Mouse (Mus musculus): Measurements from ENCODE around the gene Agl.

Agl gene

DNA sequence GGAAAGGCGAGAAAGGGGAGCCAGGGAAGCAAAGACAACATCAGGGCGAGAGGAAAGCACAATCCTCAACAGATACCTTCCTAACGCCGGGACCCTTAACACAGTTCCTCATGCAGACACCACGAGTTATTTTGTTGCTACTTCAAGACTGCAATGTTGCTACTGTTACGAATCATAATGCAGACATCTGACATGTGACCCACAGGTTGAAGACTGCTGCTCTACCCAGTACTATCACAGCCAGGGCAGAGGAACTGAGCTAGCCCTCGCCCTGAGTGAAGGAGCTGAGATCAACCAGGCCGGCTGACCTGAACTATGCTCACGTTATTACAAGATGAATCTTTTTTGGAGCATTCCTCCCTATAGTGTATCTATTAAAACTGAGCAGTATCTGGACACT lies 67.0 kb downstream of the Agl start:
- DNase-seq, result no peak

GRCm38 (mm10) chr3:116740106-116740505 lies 67.9 kb downstream of the Agl start:
- no peak for DNase-seq

- DNase-seq, result no peak
Measured at GRCm38 (mm10) chr3:116737326-116737731, 70.6 kb downstream of the Agl start.

DNA sequence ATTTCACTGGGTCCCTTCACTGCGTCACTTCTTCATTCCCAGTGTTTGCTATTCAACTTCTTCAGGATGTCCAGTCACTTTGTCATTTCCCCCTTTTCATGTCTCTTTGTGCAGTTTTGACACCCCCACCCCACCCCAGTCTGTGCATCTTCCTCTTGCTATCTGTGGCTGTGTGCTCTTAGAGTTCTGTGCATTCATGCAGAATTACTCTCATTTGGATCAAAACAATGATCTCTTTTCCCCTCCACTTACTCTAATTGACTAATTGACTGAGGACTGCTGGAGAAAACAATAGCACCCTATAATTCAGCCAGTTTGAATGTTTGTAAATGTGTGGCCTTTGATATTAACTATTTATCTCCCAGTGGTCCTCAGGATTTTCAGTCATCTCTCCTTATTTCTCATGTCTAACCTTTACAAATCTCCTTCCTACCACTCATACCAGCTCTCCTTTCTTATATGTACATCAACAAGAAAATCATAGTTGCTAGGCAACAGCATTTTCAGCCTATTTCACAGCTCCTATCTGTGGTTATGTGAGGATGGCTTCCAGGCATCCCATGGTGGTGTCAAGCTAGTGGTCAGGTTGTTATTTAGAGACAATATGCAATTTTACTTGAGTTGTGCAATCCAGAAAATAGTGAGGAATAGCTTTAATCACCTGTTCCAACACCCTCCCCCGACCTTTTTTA lies 78.3 kb downstream of the Agl start:
- no peak for DNase-seq

DNA sequence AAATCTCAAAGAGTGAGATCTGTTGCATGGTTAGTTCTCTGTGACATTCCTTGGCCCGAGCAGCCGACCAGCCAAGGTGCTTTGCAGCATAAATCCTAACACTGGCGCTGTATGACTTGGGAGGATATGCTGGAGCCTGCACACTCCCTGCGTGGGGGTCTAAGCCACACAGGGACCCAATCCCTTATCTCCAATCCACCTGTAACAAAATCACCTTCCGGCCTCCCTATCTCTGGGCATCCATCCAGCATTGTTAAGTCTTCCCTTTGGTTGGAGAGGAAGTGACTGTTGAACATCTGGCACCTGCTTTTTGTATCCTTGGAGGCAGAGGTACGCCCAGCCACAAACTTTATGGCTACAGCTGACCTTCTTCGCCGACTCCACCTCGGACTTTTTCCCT lies 81.2 kb downstream of the Agl start:
- no peak for DNase-seq

GRCm38 (mm10) chr3:116723496-116724481 lies 84.2 kb downstream of the Agl start:
- no peak for DNase-seq

GRCm38 (mm10) chr3:116722980-116723379 lies 85.0 kb downstream of the Agl start:
- DNase-seq, result peak in 1 of 2 experiments; percentile 35

DNA sequence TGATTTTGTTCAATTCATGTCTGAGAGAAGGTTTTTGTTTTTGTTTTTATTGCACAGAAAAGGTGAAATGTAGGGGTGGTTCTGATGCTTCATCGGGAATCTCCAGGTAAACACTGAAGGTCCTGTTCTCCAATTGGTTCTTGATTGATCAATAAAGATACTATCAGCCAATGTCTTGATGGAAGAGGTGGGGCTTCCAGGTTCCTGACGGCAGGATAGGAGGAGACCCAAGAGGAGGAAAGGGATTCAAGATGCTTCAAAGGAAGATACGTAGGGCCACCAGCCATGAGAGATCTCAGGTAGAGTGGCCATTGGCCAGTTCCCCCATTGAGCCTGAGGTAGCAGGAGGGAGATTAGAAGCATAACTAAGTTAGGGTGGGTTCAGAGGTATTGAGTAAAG lies 89.0 kb downstream of the Agl start:
- no peak for DNase-seq

DNA sequence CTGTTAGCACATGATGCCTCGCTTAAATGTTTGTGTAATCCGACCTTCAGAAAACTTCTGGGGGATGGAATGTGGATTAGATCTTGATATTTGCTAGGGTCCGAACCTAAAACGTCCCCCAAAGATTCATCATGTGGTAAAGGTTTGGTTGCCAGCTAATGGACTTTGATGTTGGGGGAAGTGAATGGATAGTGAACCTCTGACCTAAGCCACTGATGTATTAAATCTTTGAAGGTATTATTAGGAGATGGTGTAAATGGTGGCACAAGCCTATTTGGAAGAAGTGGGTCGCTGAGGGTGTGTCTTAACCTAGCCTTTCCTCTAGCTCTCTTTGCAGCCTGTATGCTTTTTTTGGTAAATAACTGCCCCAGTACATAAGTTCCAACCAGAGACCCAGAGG lies 94.9 kb downstream of the Agl start:
- DNase-seq, result peak; percentile 40 to 41

DNA sequence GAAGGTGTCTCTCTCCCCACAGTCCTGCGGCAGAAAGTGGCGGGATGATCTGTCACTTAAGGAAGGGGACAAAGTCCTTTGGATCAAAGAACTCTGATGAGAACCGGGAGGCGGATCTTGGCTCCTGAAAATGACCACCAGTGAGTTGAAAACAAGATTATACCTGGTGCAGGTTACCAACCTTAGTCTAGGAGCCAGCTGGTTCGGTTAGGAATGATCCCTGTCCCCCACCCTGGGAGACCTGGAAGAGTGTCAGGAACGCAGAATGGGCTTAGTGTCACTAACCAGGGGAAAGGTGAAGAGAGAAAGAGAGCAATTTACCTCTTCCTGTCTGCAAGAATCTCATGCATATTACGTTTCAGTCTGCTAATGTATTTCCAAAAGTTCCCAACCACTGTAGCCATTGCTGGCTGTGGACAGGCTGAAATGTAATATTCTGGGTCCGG lies 95.5 kb downstream of the Agl start, which contains the start of gene Slc35a3:
Gene Slc35a3 (minus strand): TSS at position 396 of the 446 bp plus-strand sequence.
- DNase-seq, result peak; percentile 80 to 81

- DNase-seq, result peak; percentile 60 to 63
Measured at GRCm38 (mm10) chr3:116711624-116712435, 96.1 kb downstream of the Agl start.

- no peak for DNase-seq
Measured at GRCm38 (mm10) chr3:116710941-116711340, 97.0 kb downstream of the Agl start.

DNA sequence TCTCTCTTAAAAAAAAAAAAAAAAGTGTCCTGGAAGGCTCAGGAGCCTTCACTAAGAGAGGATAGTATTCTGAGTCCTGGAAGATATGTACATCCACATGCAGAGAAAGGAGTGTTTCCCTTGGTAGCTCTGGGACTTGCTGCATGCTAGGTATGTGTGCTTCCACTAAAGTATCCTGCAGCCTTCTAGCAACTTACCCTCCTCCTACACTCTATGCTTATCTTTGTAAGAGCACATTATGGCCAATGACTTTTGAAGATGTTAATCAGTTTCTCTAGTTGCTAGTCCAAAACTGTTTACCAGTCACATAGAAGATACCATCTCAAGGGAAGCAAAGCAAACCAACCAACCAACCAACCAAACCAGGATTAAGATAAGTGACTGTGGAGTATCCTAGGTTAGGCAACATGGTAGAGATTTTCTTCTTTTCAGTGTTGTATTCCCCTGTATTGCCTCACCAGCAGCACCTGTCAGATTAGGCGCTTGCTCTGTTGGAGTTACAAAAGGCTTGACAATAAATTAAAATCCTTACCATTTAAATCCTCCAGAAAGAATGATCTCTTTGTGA lies 102.2 kb downstream of the Agl start:
- DNase-seq, result no peak

GRCm38 (mm10) chr3:116703835-116704234 lies 104.1 kb downstream of the Agl start:
- peak in 1 of 2 experiments; percentile 14 for DNase-seq

- DNase-seq, result no peak
Measured at GRCm38 (mm10) chr3:116702647-116703272, 105.2 kb downstream of the Agl start.

DNA sequence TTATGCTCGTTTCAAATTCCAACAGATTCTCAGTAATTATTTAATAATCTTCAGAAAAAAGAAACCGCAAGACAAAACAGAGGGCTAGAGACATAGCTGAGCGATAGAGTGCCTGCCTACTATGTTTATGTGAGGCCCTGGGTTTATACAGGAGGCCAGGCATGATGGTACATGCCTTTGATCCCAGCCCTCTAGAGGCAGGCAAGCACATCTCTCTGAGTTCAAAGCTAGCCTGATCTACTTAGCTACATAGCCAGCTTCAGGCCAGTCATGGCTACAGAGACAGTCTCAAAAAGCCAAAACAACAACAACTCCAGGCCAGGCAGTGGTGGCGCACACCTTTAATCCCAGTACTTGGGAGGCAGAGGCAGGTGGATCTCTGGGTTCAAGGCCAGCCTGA lies 106.4 kb downstream of the Agl start:
- DNase-seq, result no peak

DNA sequence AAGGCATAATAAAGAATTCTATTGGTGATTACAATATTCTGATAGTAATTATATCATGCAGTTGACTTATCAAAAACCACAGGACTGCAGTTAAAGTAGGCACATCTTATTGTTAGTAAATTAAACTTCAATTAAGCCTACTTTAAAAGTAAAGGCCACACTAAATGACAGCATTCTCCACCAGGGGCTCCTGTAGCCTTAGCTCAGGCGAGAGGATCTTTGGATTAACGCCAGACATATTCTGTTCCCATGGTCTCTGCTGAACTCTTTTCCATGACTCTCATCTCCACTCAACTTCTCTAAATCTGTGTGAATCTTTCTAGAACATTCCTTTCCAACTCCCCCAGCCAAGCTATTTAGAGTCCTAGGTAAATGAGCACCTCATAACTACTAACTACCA lies 109.2 kb downstream of the Agl start:
- no peak for DNase-seq

DNA sequence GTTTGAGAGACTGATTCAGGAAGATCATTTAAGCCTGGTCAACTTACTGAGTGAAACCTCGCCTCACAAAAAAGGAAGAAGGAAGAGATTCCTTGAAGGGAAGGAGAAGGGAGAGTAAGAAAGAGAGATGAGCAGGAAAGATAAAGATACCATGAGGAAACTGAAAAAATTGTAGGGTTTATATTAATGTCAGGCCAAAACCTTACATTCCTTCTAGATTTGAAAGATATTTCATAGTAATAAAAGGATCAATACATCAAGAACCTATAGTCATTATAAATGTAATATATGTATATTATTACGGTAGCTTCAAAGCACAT lies 112.3 kb downstream of the Agl start:
- DNase-seq, result no peak

DNA sequence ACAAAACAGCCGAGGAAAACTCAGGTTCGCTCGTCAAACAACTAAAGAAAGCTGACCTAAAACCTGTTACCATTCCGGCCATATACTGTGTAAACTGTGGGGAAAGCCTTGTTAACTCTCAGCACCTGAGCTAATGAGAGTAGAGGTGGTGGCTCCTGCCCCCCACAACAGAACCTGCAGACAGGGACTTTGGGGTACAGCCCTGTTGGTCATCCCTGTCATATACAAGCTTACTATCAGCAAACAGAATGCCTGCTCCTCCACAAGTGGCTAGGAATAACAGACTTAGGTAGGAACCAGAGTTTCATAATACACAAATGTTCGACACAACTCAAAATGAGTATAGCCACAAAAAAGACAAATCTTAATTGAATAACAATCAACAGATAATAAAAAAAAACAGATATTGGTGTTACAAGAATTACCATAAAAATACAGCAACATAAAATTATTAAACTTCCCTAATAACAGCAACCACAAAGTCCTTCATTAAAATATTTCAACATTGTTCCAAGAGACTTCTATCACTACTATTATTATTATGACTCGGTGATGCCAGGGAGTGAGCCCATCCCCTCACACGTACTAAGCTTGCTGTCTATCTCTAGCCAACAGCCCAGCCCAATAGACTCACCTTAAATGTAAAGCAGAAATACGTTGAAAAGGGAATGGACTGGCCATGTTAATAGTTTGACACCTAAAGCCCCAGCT lies 112.9 kb downstream of the Agl start:
- no peak for DNase-seq

GRCm38 (mm10) chr3:116694312-116694711 lies 113.7 kb downstream of the Agl start:
- no peak for DNase-seq
